Comparison of ENCODE assay signal across 9 mouse cellular contexts in the genomic region with DNA sequence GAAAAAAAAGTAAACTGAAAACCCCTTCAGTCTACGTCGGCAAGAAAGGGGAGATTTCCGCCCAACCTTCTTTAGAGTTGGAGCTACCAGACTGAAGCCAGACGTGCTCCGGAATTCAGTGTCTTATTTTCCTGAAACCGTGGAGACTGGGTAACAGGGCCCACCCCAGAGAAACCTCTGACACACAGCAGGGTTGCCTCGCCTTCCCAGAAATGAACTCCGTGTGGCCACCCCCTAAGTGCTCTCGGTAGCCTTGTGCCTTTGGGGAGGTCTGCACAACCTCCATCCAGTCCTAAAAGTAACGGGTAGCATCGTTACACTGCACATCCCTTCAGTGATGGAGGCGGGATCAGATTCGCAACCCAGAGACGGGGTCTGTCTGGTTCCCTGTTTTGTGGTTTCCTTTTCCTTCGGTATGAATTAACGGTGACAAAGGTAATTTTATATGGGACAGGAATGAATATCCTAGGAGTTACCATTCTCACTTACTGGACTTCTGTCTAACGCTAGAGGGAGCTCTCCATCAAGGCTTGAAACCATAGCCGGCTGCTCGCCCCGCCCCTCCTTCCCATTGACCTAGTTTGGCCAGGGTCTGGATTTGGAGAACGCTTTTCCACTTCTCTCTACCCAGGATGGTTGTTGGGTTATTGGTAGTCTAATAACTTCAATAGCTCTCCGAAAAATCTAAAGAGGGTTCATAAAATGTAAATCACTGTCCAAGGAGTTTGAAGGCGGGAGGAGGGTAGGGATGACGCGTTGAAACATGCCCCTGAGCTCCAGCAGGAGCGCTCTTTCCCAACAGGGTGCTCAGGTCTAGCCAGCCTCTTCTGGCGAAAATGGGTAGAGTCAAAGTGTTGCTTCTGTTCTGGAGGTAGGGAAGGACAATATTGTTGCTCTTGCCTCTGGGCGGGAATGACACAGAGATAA. TPM values are rescaled to one million over a fixed set of nuclear protein-coding genes. Genes with fewer than 3 reads are reported as not detected.
DNase-seq lines count a peak whose midpoint lies in the region; ATAC-seq lines count a peak whose summit lies in the region.
"Had no signal": no experiment of that assay in that cellular context is flagged by ENCODE, and none has a peak within 500 bp of the region (broad histone marks: within the 10 kb centered on the region; RNA-seq: fewer than 3 reads in every experiment).

No protein-coding gene starts in this region.

- DNase-seq in Muller cell, postnatal 12 days (ENCODE audit: inconsistent ontology term): peak; percentile 95
- peak; percentile 93 to 96 for DNase-seq in cerebellum, postnatal 10 days
- DNase-seq in frontal cortex, postnatal 10 days (ENCODE audit: low spot score in 2 of 2): peak; percentile 65 to 76
- peak; percentile 77 to 85 for DNase-seq in layer of hippocampus, postnatal 10 days (ENCODE audit: low spot score in 2 of 2)
- peak; percentile 89 for DNase-seq in lung, postnatal 14 days
- DNase-seq in retina, postnatal 1 day: peak; percentile 93
- peak; percentile 78 for DNase-seq in thymus, postnatal 4 days

- peaks cover 34% of the 10 kb centered on the region for H3K4me1 ChIP-seq in hindbrain, embryonic 12.5 days

- peak overlapping the region; percentile 38 for H3K4me3 ChIP-seq in hindbrain, embryonic 12.5 days

- H3K27ac ChIP-seq in hindbrain, embryonic 12.5 days: no peak overlapping the region

- no peak overlapping the region for H3K9ac ChIP-seq in hindbrain, embryonic 12.5 days

- H3K9me3 ChIP-seq in hindbrain, embryonic 12.5 days (replicated peaks): no peaks in the 10 kb centered on the region

- H3K36me3 ChIP-seq in hindbrain, embryonic 12.5 days: no peaks in the 10 kb centered on the region

- H3K4me2 ChIP-seq in hindbrain, embryonic 12.5 days (replicated peaks): peak overlapping the region; percentile 86

- peak; percentile 79 for ATAC-seq in hindbrain, embryonic 12.5 days (ENCODE audit: low FRiP score)

- H3K27me3 ChIP-seq in hindbrain, embryonic 12.5 days: peaks cover 68% of the 10 kb centered on the region

- 1% methylated on average over 28 of the region's 28 CpGs for WGBS in hindbrain, embryonic 12.5 days

RNA-seq across cellular contexts. Expression of a gene that starts 6.1 kb away (rescaled TPM):
- polyA plus RNA-seq in hindbrain, embryonic 12.5 days (2016; fragmentation: Nextera tagmentation; extraction: Ambion mirVana): not detected in 2 replicates
- not detected for total RNA-seq in layer of hippocampus, postnatal 10 days (2021)
- total RNA-seq: layer of hippocampus, postnatal 25 days had no signal

RNA-seq across cellular contexts. Expression of a gene that starts 6.5 kb away (rescaled TPM):
- 0.12 and 0.18 TPM in 2 replicates for polyA plus RNA-seq in hindbrain, embryonic 12.5 days (2016; fragmentation: Nextera tagmentation; extraction: Ambion mirVana)
- 10 to 100 TPM; 31.9 to 36.6 TPM for total RNA-seq in layer of hippocampus, postnatal 10 days (2021)

RNA-seq across cellular contexts. Expression of a gene that starts 50.0 kb away (rescaled TPM):
- polyA plus RNA-seq in hindbrain, embryonic 12.5 days (2016; fragmentation: Nextera tagmentation; extraction: Ambion mirVana): not detected in 2 replicates
- 1 to 10 TPM in 1 of 2 experiments, under 1 TPM in 1; 0.82 to 1.1 TPM for total RNA-seq in layer of hippocampus, postnatal 10 days (2021)
